Mouse (Mus musculus) thymus, postnatal 14 days (tissue): ENCODE results near the gene Oasl1.

Source experiments
- DNase-seq: peaks from one replicate; pipeline ENCODE4 v3.0.0; 2021

Oasl1 gene

GRCm38 (mm10) chr5:114969609-114970215, 46.7 kb downstream of the Oasl1 start:
- DNase-seq = no peak

GRCm38 (mm10) chr5:114970824-114971227, 47.8 kb downstream of the Oasl1 start, which contains the start of gene Hnf1a:
Gene Hnf1a (minus strand): TSS chr5:114971094.
- no peak for DNase-seq

GRCm38 (mm10) chr5:114972201-114972600, 49.2 kb downstream of the Oasl1 start:
- DNase-seq = no peak

GRCm38 (mm10) chr5:114973131-114973530, 50.1 kb downstream of the Oasl1 start:
- no peak for DNase-seq

- DNase-seq = no peak
Observed at GRCm38 (mm10) chr5:114976935-114977334, 53.9 kb downstream of the Oasl1 start.

GRCm38 (mm10) chr5:114978473-114978872, 55.4 kb downstream of the Oasl1 start:
- DNase-seq = no peak

- DNase-seq = no peak
Observed at GRCm38 (mm10) chr5:114978888-114979249, 55.8 kb downstream of the Oasl1 start.

- DNase-seq = peak; percentile 68
Observed at GRCm38 (mm10) chr5:114979250-114980121, 56.4 kb downstream of the Oasl1 start.

GRCm38 (mm10) chr5:114980122-114980748, 57.2 kb downstream of the Oasl1 start:
- no peak for DNase-seq

- no peak for DNase-seq
Observed at GRCm38 (mm10) chr5:114982001-114982400, 59.0 kb downstream of the Oasl1 start.

- DNase-seq = no peak
Observed at GRCm38 (mm10) chr5:114985074-114985473, 62.0 kb downstream of the Oasl1 start.
